ENCODE assay signal across 8 mouse cellular contexts in genomic region chr9:98955716-98956224, GRCm38 (mm10). TPM values are rescaled to one million over a fixed set of nuclear protein-coding genes. Genes with fewer than 3 reads are reported as not detected.
DNase-seq lines count a peak whose midpoint lies in the region; ATAC-seq and TF ChIP-seq lines count a peak whose summit lies in the region.

No protein-coding gene starts in this region.

- H3K79me2 ChIP-seq in liver, adult 2 months (ENCODE audit: control insufficient read depth, insufficient read depth, low read length): no peaks in the 10 kb centered on the region

- ATAC-seq in hindbrain, embryonic 13.5 days (ENCODE audit: low FRiP score): peak; percentile 29; the same call in 1 of the 2 replicates

- H3K9ac ChIP-seq in hindbrain, embryonic 13.5 days: peak overlapping the region; percentile 56
- no peak overlapping the region for H3K9ac ChIP-seq in liver, adult 2 months (ENCODE audit: low read depth, low read length)

- peaks cover 35% of the 10 kb centered on the region for H3K4me1 ChIP-seq in heart, embryonic 10.5 days
- no peaks in the 10 kb centered on the region for H3K4me1 ChIP-seq in cortical plate, adult 2 months (ENCODE audit: control insufficient read depth, insufficient read depth, low read length)
- H3K4me1 ChIP-seq in hindbrain, embryonic 13.5 days (replicated peaks): peaks cover 35% of the 10 kb centered on the region
- H3K4me1 ChIP-seq in liver, adult 2 months (ENCODE audit: control insufficient read depth, insufficient read depth, low read length): no peaks in the 10 kb centered on the region
- peaks cover 22% of the 10 kb centered on the region for H3K4me1 ChIP-seq in small intestine, adult 2 months (ENCODE audit: control insufficient read depth, insufficient read depth, insufficient read length, low read length)

- no peak for DNase-seq in heart, embryonic 10.5 days (ENCODE audit: low spot score)
- no peak for DNase-seq in heart, postnatal 4 days
- DNase-seq in liver, adult 2 months (ENCODE audit: extremely low read depth, low read depth, low spot score): peak; percentile 17
- no peak for DNase-seq in cerebellum, postnatal 4 days (ENCODE audit: low spot score in 2 of 2)
- DNase-seq in cerebellum, adult 11-12 months: no peak

- H3K36me3 ChIP-seq in heart, embryonic 10.5 days: no peaks in the 10 kb centered on the region
- no peaks in the 10 kb centered on the region for H3K36me3 ChIP-seq in hindbrain, embryonic 13.5 days
- no peaks in the 10 kb centered on the region for H3K36me3 ChIP-seq in liver, adult 2 months (ENCODE audit: control insufficient read depth, insufficient read depth, low read length)
- no peaks in the 10 kb centered on the region for H3K36me3 ChIP-seq in small intestine, adult 2 months (ENCODE audit: control insufficient read depth, insufficient read depth, low read length)

- under 1% methylated on average over 60 of the region's 60 CpGs for WGBS in heart, embryonic 10.5 days
- WGBS in hindbrain, embryonic 13.5 days: under 1% methylated on average over 50 of the region's 60 CpGs
- WGBS in liver, adult 2 months: 2% methylated on average over 60 of the region's 60 CpGs
- WGBS in small intestine, adult 2 months: 1% methylated on average over 60 of the region's 60 CpGs

- TF ChIP-seq POLR2A in cortical plate, adult 2 months (IDR thresholded peaks at IDR 0.05; ENCODE audit: extremely low read depth, insufficient read depth, low read length): no peak
- no peak for TF ChIP-seq POLR2A in liver, adult 2 months (IDR thresholded peaks at IDR 0.05; ENCODE audit: extremely low read depth, insufficient read depth, low read length)
- TF ChIP-seq POLR2A in small intestine, adult 2 months (IDR thresholded peaks at IDR 0.05; ENCODE audit: low read depth, low read length): no peak

- no peak for TF ChIP-seq CTCF in cortical plate, adult 2 months (IDR thresholded peaks at IDR 0.05; ENCODE audit: extremely low read depth, insufficient read depth, low read length)
- TF ChIP-seq CTCF in liver, adult 2 months (IDR thresholded peaks at IDR 0.05; ENCODE audit: low read depth, low read length): no peak
- 0 out of 2 replicates have a peak, but pooled peaks have one; percentile 3 for TF ChIP-seq CTCF in small intestine, adult 2 months (IDR thresholded peaks at IDR 0.05; ENCODE audit: extremely low read depth, insufficient read length, insufficient replicate concordance, low read depth, low read length)

- H3K9me3 ChIP-seq in heart, embryonic 10.5 days: no peaks in the 10 kb centered on the region
- H3K9me3 ChIP-seq in hindbrain, embryonic 13.5 days: no peaks in the 10 kb centered on the region

- peak overlapping the region; percentile 57 for H3K4me2 ChIP-seq in hindbrain, embryonic 13.5 days

- H3K27me3 ChIP-seq in heart, embryonic 10.5 days (ENCODE audit: insufficient read depth, poor library complexity, severe bottlenecking): peaks cover 96% of the 10 kb centered on the region
- H3K27me3 ChIP-seq in hindbrain, embryonic 13.5 days: peaks cover 94% of the 10 kb centered on the region
- peaks cover 55% of the 10 kb centered on the region for H3K27me3 ChIP-seq in liver, adult 2 months (ENCODE audit: control insufficient read depth, insufficient read depth, low read length)
- H3K27me3 ChIP-seq in small intestine, adult 2 months (ENCODE audit: control insufficient read depth, insufficient read depth, low read length): peaks cover 92% of the 10 kb centered on the region

- peak overlapping the region; percentile 26; the same call in 1 of the 2 replicates for H3K27ac ChIP-seq in heart, embryonic 10.5 days
- peak overlapping the region; percentile 58; the same call in 1 of the 2 replicates for H3K27ac ChIP-seq in cortical plate, adult 2 months (ENCODE audit: insufficient read depth, low read length)
- peak overlapping the region; percentile 60; the same call in 1 of the 2 replicates for H3K27ac ChIP-seq in hindbrain, embryonic 13.5 days
- H3K27ac ChIP-seq in liver, adult 2 months (replicated peaks; ENCODE audit: insufficient read depth, low read depth, low read length): no peak overlapping the region
- H3K27ac ChIP-seq in small intestine, adult 2 months (ENCODE audit: insufficient read depth, low read depth, low read length): no peak overlapping the region

- H3K4me3 ChIP-seq in heart, embryonic 10.5 days: peak overlapping the region; percentile 63
- H3K4me3 ChIP-seq in cortical plate, adult 2 months (ENCODE audit: insufficient read depth, low read length): no peak overlapping the region
- H3K4me3 ChIP-seq in hindbrain, embryonic 13.5 days: peak overlapping the region; percentile 39
- H3K4me3 ChIP-seq in liver, adult 2 months (ENCODE audit: insufficient read depth, low read depth, low read length): peak overlapping the region; percentile 36; the same call in 1 of the 2 replicates
- peak overlapping the region; percentile 49 for H3K4me3 ChIP-seq in small intestine, adult 2 months (ENCODE audit: low read depth, low read length)

RNA-seq across cellular contexts. Expression of gene Foxl2, which starts 0.7 kb away (rescaled TPM):
- polyA plus RNA-seq in heart, embryonic 10.5 days (2016; fragmentation: Nextera tagmentation; extraction: Ambion mirVana): 0.10 TPM in 1 of 2 replicates, not detected in the other
- not detected for total RNA-seq in heart, postnatal 4 days (2021)
- polyA plus RNA-seq in cortical plate, adult 2 months (2012; rRNA removed): 0.19 and 0.25 TPM in 2 replicates
- 0.61 TPM in 2 replicates for polyA plus RNA-seq in hindbrain, embryonic 13.5 days (2015; fragmentation: Nextera tagmentation; extraction: Ambion mirVana)
- not detected in 2 replicates for total RNA-seq in liver, adult 2 months (2014; rRNA removed)
- polyA plus RNA-seq in liver, adult 2 months (2012; rRNA removed): not detected in 2 replicates
- polyA plus RNA-seq in small intestine, adult 2 months (2012; rRNA removed): 0.08 TPM in 1 of 2 replicates, not detected in the other

RNA-seq across cellular contexts. Expression of gene Faim, which starts 30.4 kb away (rescaled TPM):
- 39.0 and 47.5 TPM in 2 replicates for polyA plus RNA-seq in heart, embryonic 10.5 days (2016; fragmentation: Nextera tagmentation; extraction: Ambion mirVana)
- 10 to 100 TPM; 12.5 to 14.2 TPM for total RNA-seq in heart, postnatal 4 days (2021)
- polyA plus RNA-seq in cortical plate, adult 2 months (2012; rRNA removed): 27.0 and 28.8 TPM in 2 replicates
- 111 and 117 TPM in 2 replicates for polyA plus RNA-seq in hindbrain, embryonic 13.5 days (2015; fragmentation: Nextera tagmentation; extraction: Ambion mirVana)
- total RNA-seq in liver, adult 2 months (2014; rRNA removed): 8.0 and 10.9 TPM in 2 replicates
- 2.2 and 2.3 TPM in 2 replicates for polyA plus RNA-seq in liver, adult 2 months (2012; rRNA removed)
- 0.85 and 1.2 TPM in 2 replicates for polyA plus RNA-seq in small intestine, adult 2 months (2012; rRNA removed)

RNA-seq across cellular contexts. Expression of gene 7420426K07Rik, which starts 52.9 kb away (rescaled TPM):
- polyA plus RNA-seq in heart, embryonic 10.5 days (2016; fragmentation: Nextera tagmentation; extraction: Ambion mirVana): not detected in 2 replicates
- not detected for total RNA-seq in heart, postnatal 4 days (2021)
- polyA plus RNA-seq in cortical plate, adult 2 months (2012; rRNA removed): not detected in 2 replicates
- not detected in 2 replicates for polyA plus RNA-seq in hindbrain, embryonic 13.5 days (2015; fragmentation: Nextera tagmentation; extraction: Ambion mirVana)
- not detected in 2 replicates for total RNA-seq in liver, adult 2 months (2014; rRNA removed)
- not detected in 2 replicates for polyA plus RNA-seq in liver, adult 2 months (2012; rRNA removed)
- polyA plus RNA-seq in small intestine, adult 2 months (2012; rRNA removed): not detected in 2 replicates

Comparison
In these comparisons a context has a peak if more than half of its experiments do, and no peak if none do; other contexts are left out.
1. H3K27ac ChIP-seq: peak in heart, embryonic 10.5 days (single experiment), cortical plate, adult 2 months (single experiment) and hindbrain, embryonic 13.5 days (single experiment); none in liver, adult 2 months (single experiment) and small intestine, adult 2 months (single experiment).